Mouse (Mus musculus): ENCODE data around the gene Cir1. TPM values are rescaled to one million over a fixed set of nuclear protein-coding genes. Genes with fewer than 3 reads are reported as not detected.

Gene Cir1
- polyA plus RNA-seq, 1 experiment from 2014 or later = 23.8 TPM

GRCm38 (mm10) chr2:73317426-73317825, 4.9 kb upstream of the Cir1 start:
- Histone ChIP-seq H3K4me3 (ENCODE audit: low read depth, low read length) (no peak overlapping the region), H3K27me3 (replicated peaks; ENCODE audit: control insufficient read depth, insufficient read depth, low read length) (no peaks in the 10 kb centered on the region), H3K9me3 (ENCODE audit: control insufficient read depth, low read length) (no peaks in the 10 kb centered on the region), H3K4me1 (ENCODE audit: control insufficient read depth, insufficient read depth, low read length) (no peaks in the 10 kb centered on the region), H3K9ac (ENCODE audit: low read depth, low read length) (no peak overlapping the region), H3K36me3 (ENCODE audit: control insufficient read depth, insufficient read depth, low read length) (peaks cover 5% of the 10 kb centered on the region; the same call in 1 of the 2 replicates), H3K27ac (replicated peaks; ENCODE audit: low read depth, low read length) (no peak overlapping the region), H3K4me2 (ENCODE audit: low read depth, low read length) (no peak overlapping the region)
- DNase-seq (ENCODE audit: low spot score) (no peak), ATAC-seq (ENCODE audit: low read depth) (no peak)
- 93% methylated on average over 9 of the region's 9 CpGs for WGBS

DNA sequence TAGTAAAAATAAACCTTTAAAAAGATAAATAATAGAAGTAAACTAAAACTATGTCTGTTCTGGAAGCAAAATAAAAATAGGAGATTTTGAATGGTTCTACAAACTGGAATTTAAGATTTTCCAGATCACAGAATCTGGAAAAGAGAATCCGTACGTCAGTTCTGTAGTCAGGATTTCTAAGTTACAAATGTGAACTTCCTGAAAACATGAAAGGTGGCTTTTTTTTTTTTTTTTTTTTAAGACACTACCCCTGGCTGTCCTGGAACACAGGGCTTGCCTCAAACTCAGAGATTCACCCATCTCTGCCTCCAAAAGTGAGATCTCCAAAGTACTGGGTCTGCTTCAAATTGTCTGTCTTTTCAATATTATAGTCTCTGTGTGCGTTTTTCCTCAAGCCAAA, 1.8 kb upstream of the Cir1 start:
- peaks cover 5% of the 10 kb centered on the region; the same call in 1 of the 2 replicates for H3K4me1 ChIP-seq (ENCODE audit: control insufficient read depth, insufficient read depth, low read length)
- ATAC-seq (ENCODE audit: low read depth) = no peak
- H3K36me3 ChIP-seq (ENCODE audit: control insufficient read depth, insufficient read depth, low read length) = peaks cover 13% of the 10 kb centered on the region; the same call in 1 of the 2 replicates
- no peak for DNase-seq (ENCODE audit: low spot score)
- H3K4me3 ChIP-seq (ENCODE audit: low read depth, low read length) = no peak overlapping the region
- no peaks in the 10 kb centered on the region for H3K9me3 ChIP-seq (ENCODE audit: control insufficient read depth, low read length)
- H3K27ac ChIP-seq (replicated peaks; ENCODE audit: low read depth, low read length) = no peak overlapping the region
- H3K27me3 ChIP-seq (replicated peaks; ENCODE audit: control insufficient read depth, insufficient read depth, low read length) = no peaks in the 10 kb centered on the region
- H3K4me2 ChIP-seq (ENCODE audit: low read depth, low read length) = no peak overlapping the region
- 86% methylated on average over 3 of the region's 3 CpGs for WGBS
- no peak overlapping the region for H3K9ac ChIP-seq (ENCODE audit: low read depth, low read length)

DNA sequence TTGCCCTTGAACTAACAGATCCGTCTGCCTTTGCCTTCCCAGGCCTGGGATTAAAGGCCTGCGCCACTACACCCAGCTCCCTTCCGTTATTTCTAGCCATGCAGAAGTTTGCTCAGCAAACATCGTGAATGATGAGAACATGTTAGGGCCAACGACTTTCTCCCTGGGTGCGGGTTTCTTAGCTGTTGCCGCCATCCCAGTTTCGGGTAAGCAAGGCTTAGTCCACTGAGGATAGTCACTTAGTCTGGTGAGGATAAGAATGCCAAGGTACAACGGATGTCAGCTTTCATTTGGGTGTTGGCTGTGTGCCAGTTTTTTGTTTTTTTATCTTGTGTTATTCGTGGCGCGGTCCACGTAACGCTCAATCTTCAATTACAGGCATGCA, 608 bp upstream of the Cir1 start:
- Histone ChIP-seq H3K4me3 (ENCODE audit: low read depth, low read length) (peak overlapping the region; percentile 89), H3K9me3 (ENCODE audit: control insufficient read depth, low read length) (no peaks in the 10 kb centered on the region), H3K27me3 (replicated peaks; ENCODE audit: control insufficient read depth, insufficient read depth, low read length) (no peaks in the 10 kb centered on the region), H3K4me1 (ENCODE audit: control insufficient read depth, insufficient read depth, low read length) (peaks cover 5% of the 10 kb centered on the region; the same call in 1 of the 2 replicates), H3K27ac (replicated peaks; ENCODE audit: low read depth, low read length) (peak overlapping the region; percentile 92), H3K4me2 (ENCODE audit: low read depth, low read length) (peak overlapping the region; percentile 63), H3K36me3 (ENCODE audit: control insufficient read depth, insufficient read depth, low read length) (peaks cover 19% of the 10 kb centered on the region), H3K9ac (ENCODE audit: low read depth, low read length) (peak overlapping the region; percentile 72)
- DNase-seq (ENCODE audit: low spot score) (peak; percentile 43), ATAC-seq (ENCODE audit: low read depth) (peak; percentile 48)
- WGBS = 34% methylated on average over 14 of the region's 14 CpGs

- no peak for DNase-seq (ENCODE audit: low spot score)
- 89% methylated on average over 7 of the region's 7 CpGs for WGBS
- Histone ChIP-seq H3K4me2 (ENCODE audit: low read depth, low read length) (no peak overlapping the region), H3K9me3 (ENCODE audit: control insufficient read depth, low read length) (no peaks in the 10 kb centered on the region), H3K27ac (replicated peaks; ENCODE audit: low read depth, low read length) (no peak overlapping the region), H3K36me3 (ENCODE audit: control insufficient read depth, insufficient read depth, low read length) (peaks cover 76% of the 10 kb centered on the region), H3K4me3 (ENCODE audit: low read depth, low read length) (no peak overlapping the region), H3K9ac (ENCODE audit: low read depth, low read length) (no peak overlapping the region), H3K4me1 (ENCODE audit: control insufficient read depth, insufficient read depth, low read length) (peaks cover under 1% of the 10 kb centered on the region; the same call in 1 of the 2 replicates), H3K27me3 (replicated peaks; ENCODE audit: control insufficient read depth, insufficient read depth, low read length) (no peaks in the 10 kb centered on the region)
- ATAC-seq (ENCODE audit: low read depth) = no peak
Observed at GRCm38 (mm10) chr2:73306006-73306405, 6.5 kb downstream of the Cir1 start.

DNA sequence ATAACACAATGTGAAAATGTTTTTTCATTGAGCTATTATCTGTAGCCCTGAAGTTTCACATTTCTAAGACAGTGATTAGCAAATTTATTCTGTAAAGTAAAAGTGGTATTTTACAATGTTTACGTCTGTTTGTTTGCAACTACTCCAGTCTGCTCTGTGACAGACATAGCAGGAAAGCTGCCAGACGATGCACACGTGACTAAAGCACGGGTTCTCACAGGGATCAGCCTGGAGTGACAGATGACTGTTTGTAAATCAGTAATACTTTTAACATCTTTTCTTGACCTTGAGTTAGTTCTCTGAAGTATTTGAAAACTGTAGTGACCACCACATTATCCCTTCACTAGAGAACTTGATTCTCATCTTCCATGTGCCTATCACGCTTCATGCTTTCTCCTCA, 8.0 kb downstream of the Cir1 start:
- Histone ChIP-seq H3K4me1 (ENCODE audit: control insufficient read depth, insufficient read depth, low read length) (no peaks in the 10 kb centered on the region), H3K4me3 (ENCODE audit: low read depth, low read length) (no peak overlapping the region), H3K36me3 (ENCODE audit: control insufficient read depth, insufficient read depth, low read length) (peaks cover 79% of the 10 kb centered on the region), H3K27me3 (replicated peaks; ENCODE audit: control insufficient read depth, insufficient read depth, low read length) (no peaks in the 10 kb centered on the region), H3K9ac (ENCODE audit: low read depth, low read length) (no peak overlapping the region), H3K27ac (replicated peaks; ENCODE audit: low read depth, low read length) (no peak overlapping the region), H3K4me2 (ENCODE audit: low read depth, low read length) (no peak overlapping the region), H3K9me3 (ENCODE audit: control insufficient read depth, low read length) (no peaks in the 10 kb centered on the region)
- 86% methylated on average over 5 of the region's 5 CpGs for WGBS
- DNase-seq (ENCODE audit: low spot score) (no peak), ATAC-seq (ENCODE audit: low read depth) (no peak)

GRCm38 (mm10) chr2:73302722-73303121, 9.8 kb downstream of the Cir1 start:
- ATAC-seq (ENCODE audit: low read depth) (no peak), DNase-seq (ENCODE audit: low spot score) (no peak)
- Histone ChIP-seq H3K27me3 (replicated peaks; ENCODE audit: control insufficient read depth, insufficient read depth, low read length) (no peaks in the 10 kb centered on the region), H3K27ac (replicated peaks; ENCODE audit: low read depth, low read length) (no peak overlapping the region), H3K4me1 (ENCODE audit: control insufficient read depth, insufficient read depth, low read length) (no peaks in the 10 kb centered on the region), H3K9ac (ENCODE audit: low read depth, low read length) (no peak overlapping the region), H3K36me3 (ENCODE audit: control insufficient read depth, insufficient read depth, low read length) (peaks cover 74% of the 10 kb centered on the region), H3K4me2 (ENCODE audit: low read depth, low read length) (no peak overlapping the region), H3K9me3 (ENCODE audit: control insufficient read depth, low read length) (no peaks in the 10 kb centered on the region), H3K4me3 (ENCODE audit: low read depth, low read length) (no peak overlapping the region)
- 95% methylated on average over 9 of the region's 9 CpGs for WGBS

GRCm38 (mm10) chr2:73301979-73302378, 10.5 kb downstream of the Cir1 start:
- H3K4me3 ChIP-seq (ENCODE audit: low read depth, low read length) = no peak overlapping the region
- ATAC-seq (ENCODE audit: low read depth) = no peak
- H3K36me3 ChIP-seq (ENCODE audit: control insufficient read depth, insufficient read depth, low read length) = peaks cover 75% of the 10 kb centered on the region
- no peak overlapping the region for H3K27ac ChIP-seq (replicated peaks; ENCODE audit: low read depth, low read length)
- H3K4me2 ChIP-seq (ENCODE audit: low read depth, low read length) = no peak overlapping the region
- H3K4me1 ChIP-seq (ENCODE audit: control insufficient read depth, insufficient read depth, low read length) = no peaks in the 10 kb centered on the region
- WGBS = 92% methylated on average over 1 of the region's 1 CpGs
- no peak for DNase-seq (ENCODE audit: low spot score)
- H3K9ac ChIP-seq (ENCODE audit: low read depth, low read length) = no peak overlapping the region
- no peaks in the 10 kb centered on the region for H3K27me3 ChIP-seq (replicated peaks; ENCODE audit: control insufficient read depth, insufficient read depth, low read length)
- H3K9me3 ChIP-seq (ENCODE audit: control insufficient read depth, low read length) = no peaks in the 10 kb centered on the region

DNA sequence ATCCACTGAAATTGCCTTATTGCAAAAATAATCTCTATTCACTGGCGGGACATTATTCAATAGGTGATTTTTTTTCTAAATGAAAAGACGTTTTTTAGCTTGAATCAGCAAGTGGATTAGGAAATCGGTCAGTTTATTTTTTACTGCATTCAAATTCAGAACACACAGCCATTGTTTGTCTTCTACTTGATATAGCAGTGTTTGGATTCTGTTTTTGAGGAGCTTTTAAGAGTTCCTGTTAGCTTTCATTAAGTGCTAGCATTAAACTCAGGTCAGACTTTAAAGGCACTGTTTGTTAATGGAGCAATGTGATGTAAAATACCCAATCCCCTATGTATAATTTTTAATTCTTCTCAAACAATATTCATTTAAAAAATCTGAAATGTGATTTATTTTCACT, 13.7 kb downstream of the Cir1 start:
- Histone ChIP-seq H3K27me3 (replicated peaks; ENCODE audit: control insufficient read depth, insufficient read depth, low read length) (no peaks in the 10 kb centered on the region), H3K9me3 (ENCODE audit: control insufficient read depth, low read length) (no peaks in the 10 kb centered on the region), H3K27ac (replicated peaks; ENCODE audit: low read depth, low read length) (no peak overlapping the region), H3K4me2 (ENCODE audit: low read depth, low read length) (no peak overlapping the region), H3K4me1 (ENCODE audit: control insufficient read depth, insufficient read depth, low read length) (no peaks in the 10 kb centered on the region), H3K36me3 (ENCODE audit: control insufficient read depth, insufficient read depth, low read length) (peaks cover 63% of the 10 kb centered on the region), H3K4me3 (ENCODE audit: low read depth, low read length) (no peak overlapping the region), H3K9ac (ENCODE audit: low read depth, low read length) (no peak overlapping the region)
- DNase-seq (ENCODE audit: low spot score) = no peak
- no peak for ATAC-seq (ENCODE audit: low read depth)
- WGBS = 89% methylated on average over 3 of the region's 3 CpGs

DNA sequence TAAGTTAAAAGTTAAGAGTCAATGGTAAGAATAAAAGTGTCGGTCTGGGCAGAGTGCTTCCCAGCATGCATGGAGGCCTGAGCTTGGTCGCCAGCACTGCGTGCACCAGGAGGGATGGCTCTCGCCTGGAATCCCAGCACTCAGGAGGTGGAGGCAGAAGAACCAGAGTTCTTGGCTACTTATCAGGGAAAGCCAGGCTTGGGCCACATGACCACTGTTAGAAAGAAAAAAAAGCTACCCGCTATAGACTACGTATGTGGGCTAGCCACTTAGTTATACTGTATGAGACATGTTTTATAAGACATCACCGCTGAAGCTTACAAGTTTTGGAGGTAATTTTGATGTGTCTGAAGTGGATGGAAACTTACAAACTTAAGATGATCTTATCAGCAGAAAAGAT, 14.3 kb downstream of the Cir1 start:
- Histone ChIP-seq H3K9me3 (ENCODE audit: control insufficient read depth, low read length) (no peaks in the 10 kb centered on the region), H3K27ac (replicated peaks; ENCODE audit: low read depth, low read length) (no peak overlapping the region), H3K4me3 (ENCODE audit: low read depth, low read length) (no peak overlapping the region), H3K9ac (ENCODE audit: low read depth, low read length) (no peak overlapping the region), H3K4me2 (ENCODE audit: low read depth, low read length) (no peak overlapping the region), H3K27me3 (replicated peaks; ENCODE audit: control insufficient read depth, insufficient read depth, low read length) (no peaks in the 10 kb centered on the region), H3K36me3 (ENCODE audit: control insufficient read depth, insufficient read depth, low read length) (peaks cover 59% of the 10 kb centered on the region), H3K4me1 (ENCODE audit: control insufficient read depth, insufficient read depth, low read length) (no peaks in the 10 kb centered on the region)
- DNase-seq (ENCODE audit: low spot score) = no peak
- WGBS = 92% methylated on average over 7 of the region's 7 CpGs
- no peak for ATAC-seq (ENCODE audit: low read depth)
